Mouse (Mus musculus): ENCODE data around the gene Vmn2r90. TPM values are rescaled to one million over a fixed set of nuclear protein-coding genes. Genes with fewer than 3 reads are reported as not detected.

Vmn2r90 gene
- polyA plus RNA-seq, 1 experiment from 2014 or later, result not detected

GRCm38 (mm10) chr17:17766481-17766880 is 62.9 kb downstream of the Vmn2r90 start:
- ATAC-seq, result peak; percentile 66
- WGBS (ENCODE audit: insufficient replicate concordance), result 9% methylated on average over 3 of the region's 3 CpGs
- TF ChIP-seq EP300 (IDR thresholded peaks at IDR 0.05; ENCODE audit: low read depth) (no peak), CTCF (IDR thresholded peaks at IDR 0.05; ENCODE audit: low read depth) (peak; percentile 83)

More at GRCm38 (mm10) chr17:17766481-17766880, 62.9 kb downstream of the Vmn2r90 start:
- Histone ChIP-seq H3K27me3 (ENCODE audit: insufficient read depth, low read length) (no peaks in the 10 kb centered on the region), H3K27ac (ENCODE audit: low read depth) (no peak overlapping the region), H3K9me3 (ENCODE audit: low read length) (no peaks in the 10 kb centered on the region), H3K4me1 (ENCODE audit: insufficient read depth) (no peaks in the 10 kb centered on the region), H3K4me2 (ENCODE audit: low read depth, low read length) (no peak overlapping the region), H3K9ac (replicated peaks) (no peak overlapping the region), H3K4me3 (ENCODE audit: low read depth, low read length) (no peak overlapping the region), H3K36me3 (replicated peaks; ENCODE audit: insufficient read depth, low read length) (no peaks in the 10 kb centered on the region)
- peak; percentile 16 for DNase-seq

Other genes with a start within 250 kb of the Vmn2r90 start
- gene Lnpep, start 78.7 kb upstream of the Vmn2r90 start, polyA plus RNA-seq (2015; fragmentation: Nextera tagmentation; extraction: Ambion mirVana), result 2.4 and 3.1 TPM in 2 replicates
- gene Spaca6, start 123.4 kb downstream of the Vmn2r90 start, polyA plus RNA-seq (2015; fragmentation: Nextera tagmentation; extraction: Ambion mirVana), result 2.1 and 3.1 TPM in 2 replicates
- 0.08 and 0.09 TPM in 2 replicates for gene Has1, start 151.5 kb downstream of the Vmn2r90 start, polyA plus RNA-seq (2015; fragmentation: Nextera tagmentation; extraction: Ambion mirVana)
- gene Fpr1, start 180.2 kb downstream of the Vmn2r90 start, polyA plus RNA-seq (2015; fragmentation: Nextera tagmentation; extraction: Ambion mirVana), result 13.3 and 13.7 TPM in 2 replicates
- gene Fpr2, start 184.1 kb downstream of the Vmn2r90 start, polyA plus RNA-seq (2015; fragmentation: Nextera tagmentation; extraction: Ambion mirVana), result 9.3 and 10.3 TPM in 2 replicates
- not detected in 2 replicates for gene Fpr3, start 184.1 kb downstream of the Vmn2r90 start, polyA plus RNA-seq (2015; fragmentation: Nextera tagmentation; extraction: Ambion mirVana)

Measured in liver, postnatal 0 days (tissue).